Mouse (Mus musculus) urinary bladder, postnatal 36 days (tissue): ENCODE measurements around the gene Gng12.
A peak's percentile ranks its signal among the peaks of the same experiment; 100 is the strongest.
"Not testable (repeated sequence)": the region's sequence is repeated elsewhere in the genome, so short reads cannot be mapped to it uniquely, and the experiment has no call there.

Experiments used
- DNase-seq, 2 experiments: peaks; one replicate each; pipeline ENCODE4 v3.0.0; 2022; ENCODE audit warnings: low spot score in 2 of 2, mixed read lengths in 1 of 2

Gene Gng12

GRCm38 (mm10) chr6:67027438-67028142, 131.4 kb downstream of the Gng12 start:
- peak in 1 of 2 experiments; percentile 26 for DNase-seq

DNA sequence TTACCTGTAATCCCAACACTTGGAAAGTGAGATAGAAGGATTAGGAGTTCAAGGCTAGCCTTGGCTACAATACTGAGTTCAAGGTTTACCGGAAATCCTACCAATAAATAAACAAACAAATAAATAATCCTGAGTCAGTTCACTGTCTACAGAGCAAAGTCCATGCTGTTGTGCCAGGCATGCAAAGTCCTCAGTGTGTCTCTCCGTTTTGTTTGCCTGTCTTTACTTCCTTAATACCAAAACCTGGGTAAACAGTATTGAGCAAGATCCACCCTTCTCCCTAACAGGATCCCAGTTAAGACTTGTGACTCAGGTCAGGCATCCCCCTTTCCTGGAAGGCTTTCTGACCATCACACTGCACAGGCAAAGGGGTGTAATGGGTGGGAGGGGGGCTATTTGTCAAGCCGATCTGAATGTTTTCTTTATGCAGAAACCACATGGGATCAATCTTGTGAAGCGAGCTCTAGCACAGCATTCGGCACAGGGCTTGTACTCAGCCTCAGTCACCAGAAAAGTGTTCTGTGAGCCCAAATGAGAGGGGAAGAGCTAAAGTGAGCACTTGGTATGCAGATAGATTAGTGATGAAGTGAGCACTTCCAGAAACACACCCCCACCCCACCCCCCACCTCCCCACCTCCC, 133.2 kb downstream of the Gng12 start:
- DNase-seq = no peak

GRCm38 (mm10) chr6:67029987-67030386, 133.8 kb downstream of the Gng12 start:
- no peak for DNase-seq

DNA sequence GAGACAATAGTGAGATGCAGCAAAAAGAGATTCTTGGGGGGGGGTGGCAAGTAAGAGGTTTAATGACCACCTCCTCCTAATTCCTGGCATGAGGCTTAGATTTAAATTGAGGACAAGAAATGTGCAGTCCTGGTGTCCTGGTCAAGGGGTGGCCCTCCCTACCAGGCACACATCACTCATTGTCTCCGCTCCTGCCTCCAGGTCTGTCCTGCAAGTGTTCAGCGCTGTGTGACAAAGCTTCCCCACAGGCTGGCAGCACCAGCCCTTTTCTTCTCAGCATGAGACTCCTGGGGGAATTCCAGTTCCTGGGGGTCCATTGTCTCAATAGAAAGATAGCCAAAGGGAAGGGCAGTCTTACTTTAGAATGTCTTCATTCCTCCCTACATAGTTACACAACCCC, 134.2 kb downstream of the Gng12 start:
- no peak for DNase-seq

DNA sequence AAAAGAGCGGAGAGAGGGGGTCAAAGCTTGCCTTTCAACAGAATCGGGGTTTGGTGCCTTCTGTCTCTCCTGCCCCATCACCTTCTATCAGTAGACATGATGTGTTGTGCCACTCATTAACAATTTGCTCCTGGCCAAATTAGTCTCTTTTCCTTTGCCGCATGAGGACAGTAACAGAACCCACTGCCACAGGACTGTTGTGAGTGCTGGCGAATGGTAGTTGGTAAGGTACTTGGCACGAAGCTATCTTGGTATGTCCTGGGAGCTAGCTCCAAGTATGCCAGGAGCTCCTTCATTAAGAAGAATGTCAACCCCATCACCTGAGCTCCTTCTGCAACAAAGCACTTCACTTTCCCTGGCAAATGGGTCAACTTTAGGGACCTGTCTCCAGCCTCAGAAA, 134.6 kb downstream of the Gng12 start:
- no peak for DNase-seq

- not testable (repeated sequence) for DNase-seq
These were observed 136.4 kb downstream of the Gng12 start for GRCm38 (mm10) chr6:67032551-67032950.

DNA sequence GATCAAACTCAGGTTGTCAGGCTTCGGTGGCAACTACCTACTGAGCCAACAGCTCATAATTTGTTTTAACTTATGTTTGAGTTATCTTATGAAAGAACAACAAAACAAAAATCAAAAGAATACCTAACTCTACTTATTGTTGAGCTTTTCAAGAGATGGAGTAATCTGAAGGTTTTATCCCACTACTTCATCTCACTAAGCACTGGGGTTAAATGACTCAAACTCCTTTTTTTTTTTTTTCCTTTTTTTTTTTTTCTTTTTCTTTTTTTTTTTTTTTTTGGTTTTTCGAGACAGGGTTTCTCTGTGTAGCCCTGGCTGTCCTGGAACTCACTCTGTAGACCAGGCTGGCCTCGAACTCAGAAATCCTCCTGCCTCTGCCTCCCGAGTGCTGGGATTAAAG, 136.8 kb downstream of the Gng12 start:
- DNase-seq = not testable (repeated sequence)

- DNase-seq = no peak
These were observed 137.4 kb downstream of the Gng12 start for GRCm38 (mm10) chr6:67033604-67034003.

DNA sequence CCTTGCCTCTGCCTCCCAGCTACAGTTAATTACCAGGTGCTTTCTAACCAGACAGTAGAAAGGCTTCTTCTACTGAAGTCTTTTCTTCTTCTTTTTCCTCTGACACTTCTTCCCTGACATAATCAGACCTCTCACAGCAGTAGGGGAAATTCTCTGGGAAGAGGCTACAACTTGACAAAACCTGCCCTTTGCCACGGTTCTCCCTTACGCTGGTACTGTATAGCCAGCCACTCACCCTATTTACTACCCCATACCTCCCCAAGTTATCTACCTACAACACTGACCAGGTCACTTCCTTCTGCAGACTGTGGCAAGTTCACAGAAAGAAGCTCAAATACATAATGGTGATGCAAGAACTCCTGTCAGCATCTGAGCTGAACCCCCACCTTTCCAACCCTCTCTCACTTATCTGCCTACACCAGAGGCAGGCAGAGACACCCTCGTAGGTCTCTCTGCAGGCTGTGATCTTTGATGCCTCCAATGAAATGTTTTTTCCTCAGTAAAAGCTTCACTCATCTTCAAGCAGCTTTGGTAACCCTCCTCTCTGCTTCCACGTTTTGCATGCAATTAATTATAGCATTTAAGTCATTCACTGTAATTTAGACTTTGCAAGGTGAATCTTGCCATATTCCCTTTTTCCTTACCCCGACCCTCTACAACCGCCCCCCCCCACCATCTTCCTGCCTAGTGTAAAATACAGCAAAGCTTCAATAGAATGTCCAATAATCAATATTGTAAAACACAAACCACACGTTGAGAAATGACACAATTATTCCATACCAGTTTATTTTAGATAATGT, 138.3 kb downstream of the Gng12 start:
- DNase-seq = no peak

- DNase-seq = peak in 1 of 2 experiments; percentile 23
These were observed 139.4 kb downstream of the Gng12 start for GRCm38 (mm10) chr6:67035388-67036299.

- peak; percentile 82 to 87 for DNase-seq
These were observed 140.2 kb downstream of the Gng12 start for GRCm38 (mm10) chr6:67036356-67036811.

- peak; percentile 93 to 96 for DNase-seq
These were observed 140.8 kb downstream of the Gng12 start, which contains the start of gene Gadd45a for GRCm38 (mm10) chr6:67036837-67037628. Gene Gadd45a, minus strand, starts transcription at chr6:67037457.

DNA sequence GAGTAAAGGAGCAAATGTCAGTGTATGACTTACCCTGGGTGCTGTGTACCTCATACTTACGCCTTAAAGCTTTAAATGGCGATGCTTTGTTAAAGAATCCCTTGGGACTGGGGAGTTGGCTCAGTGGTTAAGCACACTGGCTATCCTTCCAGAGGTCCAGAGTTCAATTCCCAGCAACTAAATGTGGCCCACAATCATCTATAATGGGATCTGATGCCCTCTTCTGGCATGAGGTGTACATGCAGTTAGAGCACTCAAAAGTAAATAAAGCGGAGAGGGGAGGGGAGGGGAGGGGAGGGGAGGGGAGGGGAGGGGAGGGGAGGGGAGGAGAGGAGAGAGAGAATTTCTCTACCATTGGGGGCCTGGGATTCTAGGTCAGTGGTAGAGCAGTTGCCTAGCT, 142.8 kb downstream of the Gng12 start:
- no peak for DNase-seq

DNA sequence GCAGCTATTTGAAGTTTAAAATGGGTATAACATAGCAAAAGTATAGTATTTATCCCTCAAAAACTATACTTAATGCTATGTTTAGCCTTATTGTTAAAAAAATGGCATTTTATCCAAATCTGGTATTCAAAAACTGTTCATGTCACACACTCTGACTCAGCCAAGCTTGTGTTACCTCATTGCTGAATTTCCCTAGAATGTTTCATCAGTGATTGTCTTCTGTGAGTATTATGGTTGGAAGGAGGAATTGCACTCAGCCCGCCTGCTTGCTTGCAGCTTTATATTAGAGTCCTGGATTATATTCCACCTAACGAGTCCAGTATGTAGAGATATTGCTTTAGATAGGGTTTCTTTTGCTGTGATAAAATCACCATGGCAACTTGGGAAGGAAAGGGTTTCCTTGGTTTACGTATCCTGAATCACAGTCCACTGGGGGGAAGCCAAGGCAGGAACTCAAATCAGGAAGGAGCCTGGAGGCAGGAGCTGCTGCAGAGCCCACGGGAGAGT, 144.8 kb downstream of the Gng12 start:
- no peak for DNase-seq

DNA sequence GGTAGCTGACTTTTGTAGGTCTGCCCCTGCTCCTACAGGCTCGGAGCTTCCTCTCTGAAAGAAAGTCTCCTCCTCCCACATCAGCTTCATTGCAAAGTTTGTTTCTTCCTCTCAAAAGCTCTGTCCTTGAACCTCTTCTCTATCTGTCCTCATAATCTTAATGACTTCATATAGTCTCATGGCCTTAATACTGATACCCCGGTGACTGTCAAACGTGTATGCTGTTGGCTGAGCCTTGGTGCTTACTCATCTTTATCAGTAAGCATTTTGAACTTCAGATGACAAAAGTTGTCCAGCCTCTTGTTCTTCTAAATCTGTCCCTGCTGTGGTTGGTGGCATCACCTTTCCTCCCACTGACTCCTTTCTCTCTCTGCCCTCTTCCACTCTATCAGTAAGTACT, 149.2 kb downstream of the Gng12 start:
- no peak for DNase-seq

- DNase-seq = no peak
These were observed 150.7 kb downstream of the Gng12 start for GRCm38 (mm10) chr6:67046937-67047336.

GRCm38 (mm10) chr6:67048052-67048691, 152.0 kb downstream of the Gng12 start:
- DNase-seq = no peak

GRCm38 (mm10) chr6:67048880-67049694, 152.9 kb downstream of the Gng12 start:
- DNase-seq = no peak

DNA sequence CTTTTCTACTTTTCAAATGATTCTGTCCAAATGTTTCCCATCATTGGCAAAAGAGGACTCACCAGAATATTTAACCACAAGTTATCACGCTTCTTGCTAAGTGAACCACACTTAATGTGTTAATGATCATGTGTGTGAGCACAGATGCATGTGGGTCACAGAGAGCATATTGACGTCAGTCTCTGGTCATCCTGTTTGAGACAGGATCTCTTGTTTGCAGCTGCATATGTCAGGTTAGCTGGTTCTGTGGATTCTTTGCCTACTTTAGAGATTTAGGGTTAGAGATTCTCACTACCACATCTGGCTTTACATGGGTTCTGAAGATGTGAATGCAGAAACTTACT, 153.5 kb downstream of the Gng12 start:
- DNase-seq = no peak
